Mouse (Mus musculus) heart, embryonic 10.5 days (tissue): Measurements from ENCODE around the gene Ttyh2. TPM values are rescaled to one million over a fixed set of nuclear protein-coding genes. Genes with fewer than 3 reads are reported as not detected.

Experiments used
- DNase-seq: peaks from one replicate; pipeline ENCODE4 v3.0.0-alpha.2; 2017; ENCODE audit warnings: low spot score
- H3K27ac ChIP-seq: fragments of 300-500 bp; sonication (generic); 2 replicates; pipeline ENCODE4 v1.5.1; 2016; ENCODE audit warnings: mild to moderate bottlenecking
- H3K27me3 ChIP-seq: fragments of 300-500 bp; sonication (generic); 2 replicates; pipeline ENCODE4 v1.6.1; 2016; ENCODE audit warnings: mild to moderate bottlenecking; ENCODE audit not compliant: poor library complexity, insufficient read depth, severe bottlenecking
- H3K36me3 ChIP-seq: fragments of 300-500 bp; sonication (generic); 2 replicates; pipeline ENCODE4 v1.6.1; 2016; ENCODE audit warnings: mild to moderate bottlenecking, moderate library complexity
- H3K4me1 ChIP-seq: fragments of 300-500 bp; sonication (generic); 2 replicates; pipeline ENCODE4 v1.6.1; 2016; ENCODE audit warnings: mild to moderate bottlenecking
- H3K4me3 ChIP-seq: fragments of 300-500 bp; sonication (generic); 2 replicates; pipeline ENCODE4 v1.5.1; 2016; ENCODE audit warnings: mild to moderate bottlenecking, moderate library complexity
- H3K9me3 ChIP-seq: fragments of 300-500 bp; sonication (generic); 2 replicates; pipeline ENCODE4 v1.6.1; 2016; ENCODE audit warnings: mild to moderate bottlenecking, moderate library complexity
- WGBS: fragments of 180-500 bp; shearing (Covaris S2); methylation state at CpG from one replicate; pipeline ENCODE4 v1.1.7; 2016; 5-methylcytosine and 5-hydroxymethylcytosine counted together
- polyA plus RNA-seq: library from polyadenylated mRNA; unstranded; fragments of >200 nt; fragmentation: Nextera tagmentation; extraction: Ambion mirVana; gene quantifications from 2 replicates; pipeline ENCODE4 v1.2.1, GENCODE M21; 2016

Gene Ttyh2
- polyA plus RNA-seq, 1 experiment from 2014 or later: 4.8 TPM

DNA sequence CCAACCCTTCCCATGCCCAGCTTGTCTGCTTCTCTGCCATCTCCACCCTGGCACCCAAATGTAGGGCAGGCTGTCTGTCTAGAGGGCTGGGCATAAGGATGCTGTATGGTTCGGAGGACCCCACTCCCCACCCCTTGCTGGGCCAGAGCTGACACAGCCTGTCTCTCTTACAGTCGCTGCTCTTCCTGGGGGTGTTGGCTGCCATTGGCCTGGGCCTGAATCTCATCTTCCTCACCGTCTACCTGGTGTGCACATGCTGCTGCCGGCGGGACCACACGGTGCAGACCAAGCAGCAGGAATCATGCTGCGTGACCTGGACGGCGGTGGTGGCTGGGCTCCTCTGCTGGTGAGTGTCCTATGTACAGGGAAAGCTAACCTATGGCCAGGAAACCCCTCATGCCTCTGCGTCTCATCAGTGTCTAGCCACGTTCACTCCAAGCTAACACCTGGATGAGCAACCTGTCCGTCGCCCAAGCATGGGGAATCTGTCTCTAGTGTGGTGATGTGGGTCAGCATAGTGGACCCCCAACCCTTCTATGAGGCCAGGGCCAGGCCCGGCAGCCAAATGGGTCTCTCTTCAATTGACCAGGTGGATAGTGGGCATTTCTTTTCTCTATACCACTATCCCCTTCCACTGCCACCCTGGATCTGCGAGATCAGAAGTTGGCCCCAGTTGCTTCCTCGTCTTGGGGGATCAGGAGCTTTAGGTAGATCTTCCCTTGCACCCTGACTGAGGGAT is 11.2 kb downstream of the Ttyh2 start:
- no peak for DNase-seq
- Histone ChIP-seq H3K27ac (0 out of 2 replicates have a peak overlapping the region, but pooled peaks have one; percentile 6), H3K4me1 (peaks cover 29% of the 10 kb centered on the region), H3K36me3 (peaks cover 7% of the 10 kb centered on the region; the same call in 1 of the 2 replicates), H3K27me3 (no peaks in the 10 kb centered on the region), H3K4me3 (no peak overlapping the region), H3K9me3 (no peaks in the 10 kb centered on the region)
- WGBS: 89% methylated on average over 16 of the region's 16 CpGs

DNA sequence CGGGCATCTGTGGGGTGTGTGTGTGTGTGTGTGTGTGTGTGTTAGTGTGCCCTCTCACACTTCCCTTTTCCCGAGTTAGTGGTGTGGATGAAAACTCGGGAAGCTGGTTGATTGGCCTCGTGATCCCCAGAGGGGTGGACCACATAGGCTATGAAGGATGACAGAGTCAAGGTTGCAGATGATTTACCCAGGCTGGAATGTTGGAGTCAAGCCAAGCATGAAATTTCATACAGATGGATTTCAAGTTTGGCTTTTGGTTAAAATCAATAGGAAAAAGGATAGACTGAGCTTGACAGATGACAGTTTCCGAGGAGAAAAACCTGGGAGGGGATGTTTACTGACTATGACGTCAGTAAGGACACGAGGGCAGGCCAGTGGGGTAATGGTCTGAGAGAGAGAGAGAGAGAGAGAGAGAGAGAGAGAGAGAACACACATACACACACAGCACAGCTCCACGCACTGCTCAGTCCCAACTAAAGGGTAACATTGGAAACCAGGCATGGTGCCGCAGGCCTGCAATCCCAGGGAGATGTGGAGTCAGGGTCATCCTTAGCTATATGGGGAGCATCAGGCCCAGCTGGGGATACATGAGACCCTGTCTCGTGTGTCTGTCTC is 12.4 kb downstream of the Ttyh2 start:
- DNase-seq: no peak
- 63% methylated on average over 10 of the region's 10 CpGs for WGBS
- Histone ChIP-seq H3K27me3 (no peaks in the 10 kb centered on the region), H3K36me3 (peaks cover 7% of the 10 kb centered on the region; the same call in 1 of the 2 replicates), H3K9me3 (no peaks in the 10 kb centered on the region), H3K27ac (no peak overlapping the region; the same call in 1 of the 2 replicates), H3K4me3 (no peak overlapping the region), H3K4me1 (peaks cover 36% of the 10 kb centered on the region)

- DNase-seq: no peak
- H3K9me3 ChIP-seq: no peaks in the 10 kb centered on the region
- WGBS: 81% methylated on average over 3 of the region's 3 CpGs
- H3K36me3 ChIP-seq: peaks cover 7% of the 10 kb centered on the region; the same call in 1 of the 2 replicates
- H3K27me3 ChIP-seq: no peaks in the 10 kb centered on the region
- peaks cover 36% of the 10 kb centered on the region for H3K4me1 ChIP-seq
- no peak overlapping the region for H3K4me3 ChIP-seq
- no peak overlapping the region for H3K27ac ChIP-seq
These were observed 13.5 kb downstream of the Ttyh2 start for GRCm38 (mm10) chr11:114688729-114689128.

GRCm38 (mm10) chr11:114690192-114690591 is 15.0 kb downstream of the Ttyh2 start:
- Histone ChIP-seq H3K36me3 (peaks cover 7% of the 10 kb centered on the region; the same call in 1 of the 2 replicates), H3K9me3 (no peaks in the 10 kb centered on the region), H3K4me3 (no peak overlapping the region), H3K4me1 (peaks cover 23% of the 10 kb centered on the region), H3K27ac (no peak overlapping the region), H3K27me3 (no peaks in the 10 kb centered on the region)
- 89% methylated on average over 15 of the region's 15 CpGs for WGBS
- DNase-seq: no peak

DNA sequence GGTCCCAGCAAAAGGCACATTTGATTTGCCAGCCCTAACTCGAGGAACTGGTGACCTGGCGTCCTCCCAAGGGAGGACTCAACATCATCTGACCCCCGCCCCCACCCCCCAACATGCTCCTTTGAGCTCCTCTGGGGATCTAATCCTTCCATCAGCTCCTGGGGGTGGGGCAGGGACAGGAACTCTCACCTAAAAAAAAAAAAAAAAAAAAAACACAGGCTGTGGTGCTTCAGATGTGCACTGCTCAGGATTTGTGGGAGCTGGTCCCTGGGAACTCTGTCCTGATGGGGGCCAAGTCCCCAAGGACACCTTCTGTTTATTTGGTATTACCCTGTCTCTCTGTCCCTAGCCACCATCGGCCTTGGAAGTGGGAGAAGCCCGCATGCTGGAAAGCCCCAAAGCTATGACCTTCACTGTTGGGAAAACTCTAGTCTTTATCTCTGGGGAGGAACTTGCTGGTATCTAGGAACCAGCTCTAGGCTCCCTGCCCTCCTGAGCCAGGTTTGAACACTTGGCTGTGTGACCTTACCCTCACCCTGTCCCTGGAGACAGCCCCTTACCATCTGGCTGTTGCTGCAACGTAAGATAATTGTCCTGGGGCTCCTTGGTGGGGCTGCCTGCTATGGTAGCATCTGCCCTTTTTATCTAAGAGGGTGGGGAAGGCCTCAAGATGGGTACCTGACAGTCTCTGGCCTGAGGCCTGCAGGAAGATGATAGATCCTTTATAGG is 16.4 kb downstream of the Ttyh2 start:
- Histone ChIP-seq H3K36me3 (peaks cover 10% of the 10 kb centered on the region; the same call in 1 of the 2 replicates), H3K4me1 (peaks cover 11% of the 10 kb centered on the region), H3K27ac (no peak overlapping the region), H3K27me3 (no peaks in the 10 kb centered on the region), H3K4me3 (no peak overlapping the region), H3K9me3 (no peaks in the 10 kb centered on the region)
- WGBS: 46% methylated on average over 6 of the region's 6 CpGs
- DNase-seq: no peak

DNA sequence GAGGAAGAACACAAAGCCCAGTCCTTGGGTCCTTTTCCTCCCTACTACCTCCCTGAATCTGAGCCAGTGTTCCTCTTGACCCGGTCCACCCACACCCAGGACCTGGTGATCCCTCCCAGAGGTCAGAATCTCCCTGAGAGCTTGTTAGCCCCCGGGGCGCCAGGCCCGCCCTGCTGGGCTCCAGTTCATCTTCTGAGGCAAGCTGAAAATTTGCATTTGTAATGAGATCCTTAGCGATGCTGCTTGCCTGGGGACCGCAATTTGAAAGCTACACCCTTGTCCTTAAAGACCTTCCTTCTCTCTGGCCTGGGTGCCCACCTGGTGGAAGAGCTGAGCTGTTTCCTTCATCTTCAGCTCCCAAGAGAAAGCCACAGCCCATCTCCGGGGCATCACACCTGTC is 17.4 kb downstream of the Ttyh2 start:
- H3K27me3 ChIP-seq: no peaks in the 10 kb centered on the region
- H3K36me3 ChIP-seq: peaks cover 15% of the 10 kb centered on the region; the same call in 1 of the 2 replicates
- no peak overlapping the region for H3K27ac ChIP-seq
- no peak for DNase-seq
- H3K9me3 ChIP-seq: no peaks in the 10 kb centered on the region
- no peak overlapping the region for H3K4me3 ChIP-seq
- 55% methylated on average over 7 of the region's 7 CpGs for WGBS
- peaks cover 11% of the 10 kb centered on the region for H3K4me1 ChIP-seq

DNA sequence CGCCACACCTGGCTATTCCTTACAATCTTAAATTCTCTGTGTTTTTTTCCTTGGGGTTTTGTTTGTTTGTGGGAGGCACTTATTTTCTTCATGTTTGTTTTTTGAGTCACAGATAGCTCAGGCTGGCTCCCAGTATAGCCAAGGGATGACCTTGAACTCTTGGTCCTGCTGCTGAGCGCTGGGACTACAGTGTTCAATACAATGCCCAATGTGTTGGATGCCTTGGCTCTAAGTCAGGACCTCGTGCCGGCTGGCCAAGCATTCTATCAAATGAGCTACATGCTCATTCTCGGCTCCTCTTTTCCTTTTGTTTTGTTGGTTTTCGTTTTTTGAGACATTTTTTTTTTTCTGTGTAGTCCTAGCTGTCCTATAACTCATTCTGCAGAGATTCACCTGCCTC is 18.2 kb downstream of the Ttyh2 start:
- Histone ChIP-seq H3K36me3 (peaks cover 15% of the 10 kb centered on the region; the same call in 1 of the 2 replicates), H3K9me3 (no peaks in the 10 kb centered on the region), H3K27ac (no peak overlapping the region), H3K27me3 (no peaks in the 10 kb centered on the region), H3K4me3 (no peak overlapping the region), H3K4me1 (peaks cover 11% of the 10 kb centered on the region)
- WGBS: 81% methylated on average over 6 of the region's 6 CpGs
- DNase-seq: no peak

DNA sequence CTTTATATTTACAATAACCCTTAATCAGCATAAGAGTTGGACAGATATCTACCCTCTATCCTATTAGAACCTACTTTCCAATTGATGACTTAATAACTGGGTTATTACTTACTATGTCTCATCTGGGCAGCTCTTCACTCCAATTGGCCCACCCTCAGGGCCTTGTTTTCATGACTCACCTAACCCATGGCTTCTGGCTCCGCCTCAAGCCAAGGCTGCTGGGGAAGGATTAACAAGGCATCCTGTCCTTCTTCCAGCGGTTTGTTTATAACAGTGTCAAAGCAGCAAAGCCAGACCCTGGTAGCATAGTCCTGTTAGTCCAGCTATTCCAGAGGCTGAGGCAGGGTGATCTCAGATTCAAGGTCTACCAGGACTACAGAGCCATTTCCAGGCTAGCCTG is 19.2 kb downstream of the Ttyh2 start:
- Histone ChIP-seq H3K36me3 (peaks cover 15% of the 10 kb centered on the region; the same call in 1 of the 2 replicates), H3K27ac (no peak overlapping the region), H3K4me3 (no peak overlapping the region), H3K27me3 (no peaks in the 10 kb centered on the region), H3K9me3 (no peaks in the 10 kb centered on the region), H3K4me1 (peaks cover 11% of the 10 kb centered on the region)
- WGBS: 81% methylated on average over 2 of the region's 2 CpGs
- no peak for DNase-seq

DNA sequence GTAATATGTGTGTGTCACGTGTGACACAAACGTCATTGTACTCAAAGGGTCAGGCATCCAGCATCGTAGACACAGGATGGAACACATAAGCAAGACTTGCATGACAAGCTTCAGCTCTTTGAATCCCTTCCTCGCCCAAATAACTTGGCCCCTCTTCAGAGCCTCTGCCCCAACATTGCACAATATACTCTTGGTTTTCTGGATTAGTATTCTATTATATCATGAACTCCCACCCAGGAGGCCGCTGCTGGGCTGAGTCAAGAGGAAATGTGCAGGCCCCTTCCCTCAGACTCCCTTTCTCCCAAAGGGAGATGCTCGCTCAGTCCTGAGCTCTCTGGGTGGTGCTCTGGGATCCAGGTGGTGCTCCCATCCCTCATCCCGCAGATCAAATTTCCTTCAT is 23.3 kb downstream of the Ttyh2 start:
- H3K4me3 ChIP-seq: no peak overlapping the region
- H3K4me1 ChIP-seq: no peaks in the 10 kb centered on the region
- DNase-seq: no peak
- H3K27me3 ChIP-seq: no peaks in the 10 kb centered on the region
- 0 out of 2 replicates have a peak, but pooled peaks cover 8% of the 10 kb centered on the region for H3K36me3 ChIP-seq
- 89% methylated on average over 7 of the region's 7 CpGs for WGBS
- no peak overlapping the region for H3K27ac ChIP-seq
- H3K9me3 ChIP-seq: no peaks in the 10 kb centered on the region

- Histone ChIP-seq H3K4me3 (no peak overlapping the region), H3K9me3 (no peaks in the 10 kb centered on the region), H3K36me3 (0 out of 2 replicates have a peak, but pooled peaks cover 11% of the 10 kb centered on the region), H3K27ac (no peak overlapping the region), H3K27me3 (no peaks in the 10 kb centered on the region), H3K4me1 (peaks cover 6% of the 10 kb centered on the region; the same call in 1 of the 2 replicates)
- WGBS: 78% methylated on average over 12 of the region's 12 CpGs
- DNase-seq: no peak
These were observed 24.3 kb downstream of the Ttyh2 start for GRCm38 (mm10) chr11:114699511-114699910.

DNA sequence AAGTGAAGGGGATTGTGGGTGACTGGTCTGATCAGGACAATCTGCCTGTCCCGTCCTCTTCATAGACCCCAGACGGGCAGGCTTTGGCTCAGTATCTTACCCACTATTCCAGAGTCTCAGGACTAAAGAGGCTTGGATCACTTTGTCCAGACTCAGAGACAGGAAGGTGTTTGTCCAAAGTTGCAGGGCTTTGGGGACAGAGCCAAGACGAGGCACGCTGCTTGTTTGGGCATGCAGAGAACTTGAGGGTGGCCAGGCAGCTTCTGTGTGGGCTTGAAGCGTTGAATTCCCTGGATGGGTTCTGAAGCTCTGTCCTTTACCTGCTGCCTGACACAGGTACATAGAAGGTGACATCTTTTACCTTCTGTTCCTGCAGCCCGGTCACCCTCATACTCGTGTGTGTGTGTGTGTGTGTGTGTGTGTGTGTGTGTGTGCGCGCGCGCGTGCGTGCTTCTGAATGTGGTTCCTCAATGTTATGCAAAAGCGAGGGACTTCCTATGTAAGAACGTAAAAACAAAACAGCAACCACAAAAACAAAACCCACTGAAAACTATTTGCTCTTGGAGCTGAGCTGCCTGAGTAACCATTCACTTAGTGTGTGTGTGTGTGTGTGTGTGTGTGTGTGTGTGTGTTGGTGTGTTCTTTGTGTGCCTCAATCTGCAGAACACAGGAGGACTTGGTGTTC is 27.2 kb downstream of the Ttyh2 start:
- no peak for DNase-seq
- H3K27me3 ChIP-seq: no peaks in the 10 kb centered on the region
- no peak overlapping the region for H3K27ac ChIP-seq
- H3K4me1 ChIP-seq: peaks cover 7% of the 10 kb centered on the region; the same call in 1 of the 2 replicates
- 85% methylated on average over 15 of the region's 15 CpGs for WGBS
- 0 out of 2 replicates have a peak, but pooled peaks cover 3% of the 10 kb centered on the region for H3K36me3 ChIP-seq
- no peaks in the 10 kb centered on the region for H3K9me3 ChIP-seq
- H3K4me3 ChIP-seq: no peak overlapping the region

DNA sequence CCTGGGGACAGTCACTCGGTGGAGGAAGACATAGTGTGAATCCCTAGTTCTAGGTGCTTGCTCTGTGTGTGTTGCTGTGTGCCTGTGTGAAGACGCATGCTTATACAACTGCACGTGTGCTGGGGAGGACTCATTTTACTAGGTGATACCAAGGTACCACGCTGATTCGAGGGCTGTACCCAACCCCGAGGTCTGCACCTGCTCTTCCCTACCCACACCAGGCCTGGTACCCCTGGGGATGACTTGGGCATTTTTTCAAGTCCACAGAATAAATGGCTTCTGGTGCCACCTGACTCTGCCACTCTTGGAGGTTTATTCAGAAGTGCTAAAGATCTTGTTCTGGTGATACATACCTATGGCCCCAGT is 27.7 kb downstream of the Ttyh2 start:
- no peaks in the 10 kb centered on the region for H3K9me3 ChIP-seq
- H3K27ac ChIP-seq: no peak overlapping the region
- H3K36me3 ChIP-seq: 0 out of 2 replicates have a peak, but pooled peaks cover 3% of the 10 kb centered on the region
- H3K27me3 ChIP-seq: no peaks in the 10 kb centered on the region
- H3K4me1 ChIP-seq: peaks cover 7% of the 10 kb centered on the region; the same call in 1 of the 2 replicates
- DNase-seq: no peak
- H3K4me3 ChIP-seq: no peak overlapping the region
- WGBS: 84% methylated on average over 6 of the region's 6 CpGs
